Mouse (Mus musculus): ENCODE results near the gene Usp10.

The Usp10 gene

DNA sequence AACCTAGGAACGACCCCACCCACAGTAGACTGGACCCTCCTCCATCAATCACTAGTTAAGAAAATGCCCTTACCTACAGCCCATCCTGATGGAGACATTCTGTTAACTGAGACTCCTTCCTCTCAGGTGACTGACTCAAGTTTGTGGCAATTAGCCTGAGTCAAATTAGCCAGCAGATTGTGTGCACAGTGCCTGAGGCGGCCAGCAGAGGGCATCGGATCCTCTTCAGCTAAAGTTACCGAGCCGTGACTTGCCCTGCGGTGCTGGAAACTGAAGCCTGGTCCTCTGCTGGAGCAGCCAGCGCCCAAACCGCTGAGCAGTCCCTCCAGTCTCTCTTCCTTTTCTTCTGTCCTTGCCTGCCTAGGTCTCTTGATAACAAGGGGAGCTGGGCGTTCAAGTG is 57.3 kb downstream of the Usp10 start:
- DNase-seq, result no peak

DNA sequence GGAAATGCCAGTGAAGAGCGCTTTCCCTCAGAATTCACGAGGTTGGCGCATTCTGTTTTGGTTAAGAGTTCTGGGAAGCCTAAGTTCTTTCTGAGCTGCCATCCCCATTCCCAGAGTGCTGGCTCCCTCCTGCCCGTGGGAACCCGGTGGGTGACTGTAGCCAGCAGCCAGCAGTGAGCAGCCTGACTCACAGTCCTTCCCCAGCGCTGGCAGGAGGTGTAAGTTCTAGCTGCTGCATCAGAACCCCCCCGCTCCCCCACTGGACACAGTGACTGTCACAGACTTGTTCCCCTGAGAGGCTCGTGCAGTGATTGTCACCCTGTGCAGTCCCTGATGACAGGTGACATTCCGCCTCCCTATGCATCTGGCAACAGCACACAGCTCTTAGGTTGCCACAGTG is 60.0 kb downstream of the Usp10 start:
- DNase-seq, result no peak

DNA sequence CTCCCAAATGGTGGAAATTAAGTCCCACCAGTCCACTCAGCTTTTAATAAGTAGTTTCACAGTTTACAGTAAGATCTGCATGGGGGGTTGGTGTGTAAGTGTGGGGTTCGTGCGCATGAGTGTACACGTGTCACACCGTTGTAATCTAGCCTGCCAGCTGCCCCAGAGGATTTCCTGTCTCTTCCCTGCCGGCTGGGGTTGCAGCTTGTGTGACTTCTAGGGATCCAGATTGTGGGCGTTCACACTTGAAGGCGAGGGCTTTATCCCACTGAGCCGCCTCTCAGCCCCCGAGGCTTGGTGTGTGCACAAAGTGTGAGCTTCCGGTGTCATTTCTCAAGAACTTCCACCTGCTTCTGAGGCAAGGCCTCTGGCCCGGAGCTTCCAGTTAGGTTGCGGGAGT is 62.4 kb downstream of the Usp10 start:
- DNase-seq, result no peak

DNA sequence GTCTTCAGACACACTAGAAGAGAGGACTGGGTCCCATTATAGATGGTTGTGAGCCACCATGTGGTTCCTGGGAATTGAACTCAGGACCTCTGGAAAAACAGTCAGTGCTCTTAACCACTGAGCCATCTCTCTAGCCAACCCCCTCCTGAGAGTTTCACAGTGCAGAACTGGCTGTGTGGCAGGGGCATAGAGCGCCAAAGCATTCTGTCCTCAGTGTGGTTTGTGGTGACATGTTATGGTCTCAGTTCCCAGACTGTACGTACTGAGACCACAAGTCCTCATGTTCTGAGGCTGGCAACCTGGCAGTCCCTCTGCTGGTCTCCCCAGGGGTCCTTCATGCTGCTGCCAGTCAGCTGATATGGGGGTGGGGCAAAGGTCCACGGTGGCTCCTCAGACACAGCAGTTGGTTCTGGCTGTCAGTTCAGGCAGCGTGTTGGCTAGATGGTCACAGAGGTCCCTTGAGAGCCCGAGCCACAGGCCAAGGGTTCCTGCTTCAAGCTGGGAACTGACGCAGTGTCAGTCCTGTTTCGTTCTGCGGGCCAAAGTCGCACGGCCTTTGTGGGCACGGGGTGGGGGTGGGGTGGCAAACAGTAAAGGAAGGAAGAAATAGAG is 68.7 kb downstream of the Usp10 start:
- DNase-seq, result no peak

DNA sequence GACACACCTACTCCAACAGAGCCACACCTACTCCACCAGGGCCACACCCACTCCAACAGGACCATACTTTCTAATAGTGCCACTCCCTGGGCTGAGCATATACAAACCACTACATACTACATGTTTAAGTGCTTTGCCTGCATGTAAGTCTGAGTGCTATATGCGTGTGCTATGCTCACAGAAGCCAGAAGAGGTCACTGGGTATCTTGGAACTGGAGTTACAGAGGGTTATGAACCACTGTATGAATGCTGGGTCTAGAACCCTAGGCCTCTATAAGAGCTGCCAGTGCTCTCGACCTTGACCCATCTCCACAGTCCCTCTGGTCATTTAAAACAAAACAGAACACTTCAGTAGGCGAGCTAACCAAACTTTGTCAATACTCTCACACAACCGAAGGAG is 71.1 kb downstream of the Usp10 start:
- no peak for DNase-seq

DNA sequence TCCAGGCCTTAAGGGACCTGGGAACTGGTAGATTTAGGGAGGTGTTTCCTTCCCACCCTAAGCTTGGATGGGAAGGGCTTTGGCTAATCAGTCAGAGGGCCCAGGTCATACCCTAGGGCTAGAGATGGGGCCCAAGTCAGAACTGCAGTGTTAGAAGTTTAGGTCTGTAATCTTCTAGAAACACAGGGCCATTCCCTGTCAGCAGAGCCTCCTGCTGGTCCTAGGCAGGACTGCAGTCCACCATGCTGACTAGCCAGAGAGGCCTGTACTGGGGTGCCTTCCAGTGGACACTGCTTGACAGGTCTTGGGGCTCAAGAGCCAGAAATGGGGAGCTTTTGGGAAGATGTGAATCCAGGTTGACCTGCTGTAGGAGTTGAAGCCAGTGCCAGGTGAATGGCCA is 73.9 kb downstream of the Usp10 start:
- no peak for DNase-seq

DNA sequence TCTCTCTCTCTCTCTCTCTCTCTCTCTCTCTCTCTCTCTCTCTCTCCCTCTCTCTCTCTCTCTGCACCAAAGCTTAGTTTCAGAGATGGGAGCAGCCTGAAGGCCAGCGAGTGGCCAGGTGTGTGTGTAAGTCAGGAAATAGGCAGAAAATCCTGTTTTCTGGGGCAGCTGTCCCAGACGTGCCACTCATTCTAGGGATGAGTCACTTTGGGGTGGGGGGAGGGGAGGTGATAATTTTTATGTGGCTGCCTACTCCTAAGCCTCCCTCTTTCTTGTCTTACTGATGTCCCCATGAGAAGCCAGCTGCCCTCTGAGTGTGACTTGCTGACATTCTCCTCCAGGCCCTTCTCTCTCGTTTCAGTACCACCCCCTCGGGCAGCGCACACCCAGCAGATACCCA is 76.0 kb downstream of the Usp10 start:
- DNase-seq, result no peak

DNA sequence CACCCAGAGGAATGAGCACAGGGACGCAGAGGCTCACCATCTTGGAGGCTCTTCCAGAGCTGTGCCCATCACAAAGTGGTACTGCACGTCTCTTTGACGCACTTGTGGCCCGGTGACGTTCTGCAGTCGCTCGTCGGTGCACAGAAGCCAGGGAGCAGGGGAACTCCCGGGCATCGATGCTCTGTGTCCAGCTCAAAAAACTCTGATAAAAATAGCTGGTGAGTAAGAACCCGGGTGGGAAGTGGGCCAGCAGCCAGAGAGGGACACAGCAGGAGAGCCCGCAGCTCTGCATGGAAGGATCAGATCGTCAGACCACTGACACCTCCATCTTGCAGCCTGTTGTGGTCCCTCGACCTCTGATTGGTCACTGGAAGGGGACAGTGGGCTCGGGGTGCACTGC is 77.9 kb downstream of the Usp10 start:
- peak; percentile 21 for DNase-seq

DNA sequence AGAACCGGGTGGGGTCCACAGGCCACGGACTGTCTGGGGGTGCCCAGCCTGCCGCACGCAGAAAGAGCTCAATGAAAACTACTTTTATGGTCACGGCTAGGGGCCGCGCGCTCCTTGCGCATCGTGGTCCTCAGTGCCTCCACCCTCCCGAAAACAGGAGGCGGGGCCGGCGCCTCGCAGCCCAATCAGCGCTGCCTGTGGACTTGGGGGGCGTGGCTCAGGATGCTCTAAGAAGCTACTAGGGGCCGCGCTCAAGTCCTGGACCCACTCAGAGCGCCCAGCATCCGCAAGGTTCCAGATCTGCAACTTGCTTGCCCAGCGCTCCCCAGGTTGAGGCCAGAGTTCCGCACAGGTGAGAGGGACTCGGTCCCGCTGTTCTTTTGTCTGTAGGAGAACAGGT is 82.1 kb downstream of the Usp10 start, which contains the start of gene Crispld2:
TSS of gene Crispld2 (plus strand) at position 190 of the 400 bp plus-strand sequence.
- peak; percentile 16 for DNase-seq

DNA sequence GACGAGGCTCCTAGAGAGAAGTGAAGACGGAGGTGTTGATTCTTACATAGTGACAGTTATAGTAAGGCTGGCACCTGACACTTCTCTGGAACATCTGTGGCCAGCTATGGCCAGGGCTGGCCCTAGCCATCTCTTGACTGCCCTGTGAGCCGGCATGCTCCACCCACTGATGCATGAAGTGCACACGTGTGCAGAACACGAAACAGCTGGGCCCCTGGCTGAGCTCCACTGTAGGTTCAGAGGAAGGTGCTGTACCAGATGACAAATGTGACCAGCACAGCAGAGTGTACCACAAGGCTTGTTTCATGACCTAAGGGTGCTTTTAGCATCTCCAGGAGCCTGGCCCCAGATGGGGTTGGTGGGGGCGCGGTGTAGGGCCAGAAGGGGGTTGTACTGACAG is 84.0 kb downstream of the Usp10 start:
- DNase-seq, result no peak

DNA sequence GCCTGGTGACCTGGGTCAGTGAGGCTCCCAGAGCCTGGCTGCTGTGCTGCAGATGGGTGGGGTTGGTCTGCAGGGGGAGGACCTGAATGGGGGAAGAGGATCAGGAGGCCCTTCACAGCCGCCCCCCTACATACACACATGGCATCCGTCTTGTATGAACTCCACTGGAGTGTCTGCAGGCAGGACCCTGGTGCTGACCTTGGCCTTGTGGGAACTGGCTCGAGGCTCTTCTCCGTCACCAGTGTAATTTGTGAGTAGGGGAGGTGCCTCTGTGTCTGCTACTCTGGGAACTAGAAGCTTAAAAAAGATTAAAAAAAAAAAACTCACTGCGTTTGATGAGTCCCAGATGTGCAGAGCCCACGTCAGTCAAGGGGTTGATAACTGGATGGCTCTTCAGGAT is 84.4 kb downstream of the Usp10 start:
- DNase-seq, result no peak

DNA sequence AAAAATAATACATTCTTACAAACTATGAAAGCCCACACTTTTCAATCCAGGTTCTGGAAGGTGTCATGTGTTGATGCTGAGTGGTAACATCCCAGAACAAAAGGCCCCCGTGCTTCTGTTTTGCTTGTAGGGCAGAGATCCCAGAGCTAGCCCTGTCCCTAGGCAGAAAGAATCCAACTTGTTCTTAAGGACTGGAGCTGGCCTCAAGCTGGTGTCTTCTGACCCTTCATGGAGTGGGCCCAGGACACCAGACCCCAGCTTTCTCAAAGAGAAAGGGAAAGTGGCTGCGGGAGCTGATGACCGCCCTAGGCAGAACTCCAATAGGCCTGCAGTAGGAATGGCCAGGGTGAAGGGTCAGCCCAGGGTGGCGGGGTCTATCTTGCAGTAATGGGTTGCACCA is 87.1 kb downstream of the Usp10 start:
- no peak for DNase-seq

DNA sequence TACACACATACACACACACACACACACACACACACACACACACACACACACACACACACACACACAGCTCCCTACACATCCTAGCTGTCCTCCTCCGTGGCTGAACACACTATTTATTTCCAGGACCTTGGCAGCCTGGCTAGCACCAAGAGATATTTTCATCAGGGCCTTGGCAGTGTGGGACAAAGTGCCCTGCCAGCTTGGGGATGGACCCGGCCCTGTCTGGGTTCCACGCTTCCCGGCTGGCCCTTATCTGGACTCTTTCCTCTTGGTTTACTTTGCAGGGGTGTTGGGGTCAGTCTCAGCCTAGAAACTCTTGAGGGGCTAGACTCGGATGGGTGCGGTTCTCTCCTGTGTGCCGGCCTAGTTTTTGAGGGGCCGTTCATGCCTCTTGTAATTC is 90.3 kb downstream of the Usp10 start:
- no peak for DNase-seq

DNA sequence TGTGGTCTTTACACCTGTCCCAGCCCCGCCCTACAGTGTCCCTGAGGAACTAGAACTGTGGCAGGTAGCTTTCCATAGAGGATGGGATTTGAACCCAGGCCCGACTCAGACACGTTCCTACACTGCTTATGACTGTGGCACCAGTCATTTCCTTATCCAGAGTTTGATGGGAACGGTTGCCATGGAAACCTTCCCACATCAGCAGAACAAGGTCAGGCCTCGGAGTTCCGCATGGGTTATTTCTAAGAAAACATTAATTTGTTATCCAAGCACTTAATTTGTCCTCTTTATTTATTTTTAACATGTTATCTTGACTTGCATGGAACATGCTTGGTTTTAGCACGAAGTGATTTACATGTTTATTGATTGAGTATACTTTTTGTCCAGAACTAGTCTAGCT is 91.6 kb downstream of the Usp10 start:
- no peak for DNase-seq

DNA sequence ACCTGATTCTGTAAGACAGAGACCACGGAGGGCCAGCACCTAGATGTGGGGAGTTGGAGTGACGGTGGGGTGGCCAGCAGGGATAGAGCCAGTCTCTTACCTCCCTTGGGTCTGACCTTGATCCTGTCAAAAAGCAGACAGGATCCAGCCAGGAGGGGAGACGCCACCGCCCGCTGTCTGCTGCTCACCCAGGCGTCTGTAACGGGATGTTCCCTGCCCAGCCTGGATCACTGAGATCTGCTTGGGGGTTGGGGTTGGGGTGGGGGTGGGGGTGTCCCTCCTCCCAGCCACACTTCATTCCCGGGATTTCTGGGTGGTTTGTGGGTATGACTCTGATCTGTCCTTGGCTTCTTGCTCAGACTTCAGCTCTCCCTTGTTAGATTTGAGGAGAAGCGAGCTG is 92.2 kb downstream of the Usp10 start:
- no peak for DNase-seq

DNA sequence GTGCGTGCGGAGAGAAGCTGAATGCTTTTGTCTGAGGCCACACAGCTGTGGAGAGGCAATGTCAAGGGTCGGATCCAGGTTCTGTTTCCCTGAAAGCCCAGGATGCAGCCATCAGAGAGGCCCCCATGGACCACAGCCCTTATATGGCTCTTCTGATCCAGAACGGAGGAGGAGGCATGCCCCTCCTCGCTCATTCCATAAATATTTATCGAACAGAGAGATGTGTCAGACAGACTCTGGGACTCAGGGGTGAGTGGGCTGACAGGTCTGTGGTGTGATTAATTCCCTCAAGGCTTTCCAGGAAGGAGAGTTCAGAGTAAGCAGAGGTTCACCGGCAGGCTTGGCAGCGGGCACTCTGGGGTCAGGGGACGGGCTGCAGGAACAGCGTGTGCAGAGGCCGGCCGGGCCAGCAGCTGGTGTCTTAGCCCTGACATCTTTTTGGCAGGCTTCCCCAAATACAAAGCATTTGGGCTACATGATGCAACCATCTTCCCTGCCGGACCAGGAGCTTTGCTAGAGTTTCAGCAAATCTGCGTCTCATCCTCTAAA is 94.1 kb downstream of the Usp10 start:
- DNase-seq, result no peak

DNA sequence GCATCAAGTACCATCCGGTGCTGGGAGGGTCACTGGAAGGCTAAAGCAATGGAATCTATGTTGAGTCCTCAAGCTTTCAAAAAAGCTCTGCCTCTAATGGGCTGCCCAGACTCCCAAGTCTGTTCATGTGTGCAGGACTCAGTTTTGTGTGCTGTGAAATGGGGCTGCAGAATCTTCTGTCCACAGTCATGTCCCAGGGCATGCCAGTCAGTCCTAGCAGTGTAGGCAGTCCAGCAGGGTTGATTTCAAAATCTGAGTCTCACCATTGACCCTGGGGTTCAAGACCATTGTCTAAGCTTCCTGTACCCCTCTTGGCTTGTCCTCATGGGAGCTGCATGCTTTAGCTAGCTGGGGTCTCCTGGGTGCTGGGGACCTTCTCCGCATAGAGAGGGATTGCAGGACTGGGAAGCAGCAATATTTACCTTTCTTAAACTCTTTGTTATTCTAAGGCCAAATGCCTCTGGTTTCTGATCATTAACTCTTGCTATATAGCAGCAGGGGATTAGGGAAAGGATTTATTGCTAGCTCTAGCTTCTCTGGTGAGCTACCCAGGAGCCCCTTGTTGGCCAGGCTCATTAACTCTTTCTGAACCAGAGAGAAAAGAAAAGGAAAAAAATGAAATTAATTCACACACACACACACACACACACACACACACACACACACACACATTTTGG is 94.7 kb downstream of the Usp10 start:
- no peak for DNase-seq

DNA sequence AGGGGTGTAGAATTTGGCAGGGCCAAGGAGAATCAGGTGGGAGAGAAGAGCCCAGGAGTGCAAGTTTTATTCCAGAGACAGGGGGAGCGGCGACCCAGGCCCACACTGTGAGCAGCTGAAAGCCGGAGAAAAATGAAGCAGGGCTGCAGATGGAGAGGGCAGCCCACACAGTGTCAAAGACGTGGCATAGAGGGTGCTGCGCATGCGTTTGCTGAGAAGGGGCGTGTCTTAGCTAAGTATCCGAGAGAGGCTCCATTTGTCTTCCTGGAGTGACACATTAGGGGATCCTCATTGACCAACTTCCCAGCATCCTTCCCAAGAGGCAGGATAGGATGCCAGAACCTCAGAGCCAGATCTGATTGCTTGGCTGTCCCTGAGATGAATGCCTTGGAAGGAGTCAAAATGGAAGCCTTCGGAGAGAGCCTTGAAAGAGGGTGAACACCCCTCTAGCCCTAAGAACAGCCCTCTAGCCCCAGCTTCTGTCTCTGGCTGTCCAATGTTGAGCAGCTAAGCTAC is 96.5 kb downstream of the Usp10 start:
- DNase-seq, result no peak
